Mouse (Mus musculus): ENCODE results near the gene Sf1. TPM values are rescaled to one million over a fixed set of nuclear protein-coding genes. Genes with fewer than 3 reads are reported as not detected.
A peak's percentile ranks its signal among the peaks of the same experiment; 100 is the strongest.

Sf1 gene
- polyA plus RNA-seq, 1 experiment from 2014 or later = 107 TPM

GRCm38 (mm10) chr19:6407109-6407508, 43.6 kb downstream of the Sf1 start:
- no peak overlapping the region for H3K9ac ChIP-seq
- ATAC-seq (ENCODE audit: low FRiP score) = no peak
- no peak overlapping the region for H3K27ac ChIP-seq
- peaks cover 14% of the 10 kb centered on the region for H3K4me1 ChIP-seq (replicated peaks)
- no peak overlapping the region for H3K4me2 ChIP-seq
- WGBS = 77% methylated on average over 8 of the region's 8 CpGs
- no peak overlapping the region for H3K4me3 ChIP-seq
- no peaks in the 10 kb centered on the region for H3K36me3 ChIP-seq
- H3K27me3 ChIP-seq = peaks cover 18% of the 10 kb centered on the region
- no peaks in the 10 kb centered on the region for H3K9me3 ChIP-seq

GRCm38 (mm10) chr19:6407816-6408510, 44.5 kb downstream of the Sf1 start:
- no peaks in the 10 kb centered on the region for H3K36me3 ChIP-seq
- peaks cover 10% of the 10 kb centered on the region; the same call in 1 of the 2 replicates for H3K27me3 ChIP-seq
- H3K27ac ChIP-seq = no peak overlapping the region
- WGBS = 51% methylated on average over 16 of the region's 16 CpGs
- no peak overlapping the region for H3K4me2 ChIP-seq
- H3K4me1 ChIP-seq (replicated peaks) = peaks cover 12% of the 10 kb centered on the region
- no peak for ATAC-seq (ENCODE audit: low FRiP score)
- no peak overlapping the region for H3K9ac ChIP-seq
- no peaks in the 10 kb centered on the region for H3K9me3 ChIP-seq
- H3K4me3 ChIP-seq = no peak overlapping the region

GRCm38 (mm10) chr19:6408749-6409148, 45.3 kb downstream of the Sf1 start:
- H3K4me1 ChIP-seq (replicated peaks) = peaks cover 6% of the 10 kb centered on the region; the same call in 1 of the 2 replicates
- 0 out of 2 replicates have a peak, but pooled peaks cover 6% of the 10 kb centered on the region for H3K27me3 ChIP-seq
- whole genome bisulfite sequencing = 78% methylated on average over 8 of the region's 8 CpGs
- no peak overlapping the region for H3K9ac ChIP-seq
- no peaks in the 10 kb centered on the region for H3K9me3 ChIP-seq
- H3K27ac ChIP-seq = no peak overlapping the region
- H3K4me3 ChIP-seq = no peak overlapping the region
- no peaks in the 10 kb centered on the region for H3K36me3 ChIP-seq
- no peak for ATAC-seq (ENCODE audit: low FRiP score)
- H3K4me2 ChIP-seq = no peak overlapping the region

GRCm38 (mm10) chr19:6409176-6409575, 45.7 kb downstream of the Sf1 start:
- Histone ChIP-seq H3K9ac (no peak overlapping the region), H3K9me3 (no peaks in the 10 kb centered on the region), H3K27me3 (0 out of 2 replicates have a peak, but pooled peaks cover 6% of the 10 kb centered on the region), H3K36me3 (no peaks in the 10 kb centered on the region), H3K4me1 (replicated peaks) (0 out of 2 replicates have a peak, but pooled peaks cover 4% of the 10 kb centered on the region), H3K27ac (no peak overlapping the region), H3K4me2 (no peak overlapping the region), H3K4me3 (no peak overlapping the region)
- ATAC-seq (ENCODE audit: low FRiP score) = no peak
- WGBS = 78% methylated on average over 5 of the region's 5 CpGs

GRCm38 (mm10) chr19:6409936-6410335, 46.4 kb downstream of the Sf1 start:
- ATAC-seq (ENCODE audit: low FRiP score) = no peak
- 78% methylated on average over 5 of the region's 5 CpGs for whole genome bisulfite sequencing

GRCm38 (mm10) chr19:6412798-6413197, 49.3 kb downstream of the Sf1 start:
- no peaks in the 10 kb centered on the region for H3K36me3 ChIP-seq
- WGBS = 74% methylated on average over 14 of the region's 14 CpGs
- H3K9ac ChIP-seq = no peak overlapping the region
- no peak overlapping the region for H3K4me2 ChIP-seq
- H3K27ac ChIP-seq = no peak overlapping the region
- H3K27me3 ChIP-seq = no peaks in the 10 kb centered on the region
- no peak overlapping the region for H3K4me3 ChIP-seq
- H3K9me3 ChIP-seq = no peaks in the 10 kb centered on the region
- no peak for ATAC-seq (ENCODE audit: low FRiP score)
- H3K4me1 ChIP-seq (replicated peaks) = peaks cover 39% of the 10 kb centered on the region

More at GRCm38 (mm10) chr19:6409936-6410335, 46.4 kb downstream of the Sf1 start:
- Histone ChIP-seq H3K9ac (no peak overlapping the region), H3K27ac (no peak overlapping the region), H3K4me3 (no peak overlapping the region), H3K36me3 (no peaks in the 10 kb centered on the region), H3K4me2 (no peak overlapping the region), H3K4me1 (replicated peaks) (peaks cover 10% of the 10 kb centered on the region), H3K27me3 (0 out of 2 replicates have a peak, but pooled peaks cover 6% of the 10 kb centered on the region), H3K9me3 (no peaks in the 10 kb centered on the region)

- Histone ChIP-seq H3K9ac (peak overlapping the region; percentile 90), H3K4me1 (replicated peaks) (peaks cover 52% of the 10 kb centered on the region), H3K27me3 (0 out of 2 replicates have a peak, but pooled peaks cover under 1% of the 10 kb centered on the region), H3K4me3 (no peak overlapping the region), H3K36me3 (no peaks in the 10 kb centered on the region), H3K9me3 (no peaks in the 10 kb centered on the region), H3K27ac (peak overlapping the region; percentile 97), H3K4me2 (peak overlapping the region; percentile 27; the same call in 1 of the 2 replicates)
- 29% methylated on average over 6 of the region's 6 CpGs for WGBS
- no peak for ATAC-seq (ENCODE audit: low FRiP score)
Observed at GRCm38 (mm10) chr19:6415454-6415853, 52.0 kb downstream of the Sf1 start.

- H3K27ac ChIP-seq = peak overlapping the region; percentile 97
- H3K27me3 ChIP-seq = peaks cover 8% of the 10 kb centered on the region; the same call in 1 of the 2 replicates
- peak; percentile 22 for ATAC-seq (ENCODE audit: low FRiP score)
- peak overlapping the region; percentile 90 for H3K9ac ChIP-seq
- H3K9me3 ChIP-seq = no peaks in the 10 kb centered on the region
- peak overlapping the region; percentile 27 for H3K4me2 ChIP-seq
- peaks cover 60% of the 10 kb centered on the region for H3K4me1 ChIP-seq (replicated peaks)
- no peaks in the 10 kb centered on the region for H3K36me3 ChIP-seq
- no peak overlapping the region for H3K4me3 ChIP-seq
- 4% methylated on average over 9 of the region's 9 CpGs for WGBS
Observed at GRCm38 (mm10) chr19:6416124-6416770, 52.8 kb downstream of the Sf1 start.

- no peak overlapping the region for H3K4me3 ChIP-seq
- WGBS = 46% methylated on average over 12 of the region's 12 CpGs
- peaks cover 10% of the 10 kb centered on the region; the same call in 1 of the 2 replicates for H3K27me3 ChIP-seq
Observed at GRCm38 (mm10) chr19:6416894-6417761, 53.6 kb downstream of the Sf1 start.

GRCm38 (mm10) chr19:6418233-6418879, 54.9 kb downstream of the Sf1 start, which contains the start of gene Nrxn2:
Gene Nrxn2, plus strand, starts transcription at chr19:6418731.
- peak within 1 kb of the TSS; percentile 90 for H3K9ac ChIP-seq
- WGBS = 0% methylated on average over 43 of the region's 46 CpGs
- peak within 1 kb of the TSS; percentile 97 for H3K27ac ChIP-seq
- H3K4me1 ChIP-seq (replicated peaks) = peaks cover 81% of the 10 kb centered on the region
- H3K4me2 ChIP-seq = peak within 1 kb of the TSS; percentile 83
- H3K36me3 ChIP-seq = no peaks in the 10 kb centered on the region
- ATAC-seq (ENCODE audit: low FRiP score) = peak; percentile 92
- peaks cover 16% of the 10 kb centered on the region; the same call in 1 of the 2 replicates for H3K27me3 ChIP-seq
- H3K4me3 ChIP-seq = peak within 1 kb of the TSS; percentile 61
- no peaks in the 10 kb centered on the region for H3K9me3 ChIP-seq

More at GRCm38 (mm10) chr19:6416894-6417761, 53.6 kb downstream of the Sf1 start:
- Histone ChIP-seq H3K9me3 (no peaks in the 10 kb centered on the region), H3K4me1 (replicated peaks) (peaks cover 69% of the 10 kb centered on the region), H3K4me2 (peak overlapping the region; percentile 83), H3K27ac (peak overlapping the region; percentile 97), H3K36me3 (no peaks in the 10 kb centered on the region), H3K9ac (peak overlapping the region; percentile 90)
- ATAC-seq (ENCODE audit: low FRiP score) = no peak

GRCm38 (mm10) chr19:6418984-6419692, 55.6 kb downstream of the Sf1 start:
- Histone ChIP-seq H3K4me1 (replicated peaks) (peaks cover 89% of the 10 kb centered on the region), H3K4me2 (peak overlapping the region; percentile 83), H3K9ac (peak overlapping the region; percentile 90), H3K27me3 (peaks cover 17% of the 10 kb centered on the region; the same call in 1 of the 2 replicates), H3K4me3 (peak overlapping the region; percentile 61), H3K36me3 (no peaks in the 10 kb centered on the region), H3K9me3 (no peaks in the 10 kb centered on the region), H3K27ac (peak overlapping the region; percentile 97)
- ATAC-seq (ENCODE audit: low FRiP score) = 0 out of 2 replicates have a peak, but pooled peaks have one; percentile 4
- 3% methylated on average over 19 of the region's 23 CpGs for WGBS
